ENCODE assay signal across 12 mouse cellular contexts in genomic region chr2:59824289-59824688, GRCm38 (mm10). TPM values are rescaled to one million over a fixed set of nuclear protein-coding genes. Genes with fewer than 3 reads are reported as not detected.
DNase-seq lines count a peak whose midpoint lies in the region; ATAC-seq and TF ChIP-seq lines count a peak whose summit lies in the region.
"Had no signal": no experiment of that assay in that cellular context is flagged by ENCODE, and none has a peak within 500 bp of the region (broad histone marks: within the 10 kb centered on the region; RNA-seq: fewer than 3 reads in every experiment).

No protein-coding gene starts in this region.

- WGBS in hindbrain, postnatal 0 days: 67% methylated on average over 8 of the region's 8 CpGs
- 64% methylated on average over 8 of the region's 8 CpGs for WGBS in hindbrain, embryonic 12.5 days
- 72% methylated on average over 8 of the region's 8 CpGs for WGBS in stomach, embryonic 16.5 days
- 80% methylated on average over 8 of the region's 8 CpGs for WGBS in forebrain, embryonic 16.5 days

- no peaks in the 10 kb centered on the region; the same call in 1 of the 2 replicates for H3K36me3 ChIP-seq in hindbrain, postnatal 0 days (ENCODE audit: insufficient read depth, low read length)
- no peaks in the 10 kb centered on the region for H3K36me3 ChIP-seq in hindbrain, embryonic 12.5 days
- peaks cover 7% of the 10 kb centered on the region for H3K36me3 ChIP-seq in stomach, embryonic 16.5 days (ENCODE audit: control insufficient read depth, insufficient read depth, low read length)
- H3K36me3 ChIP-seq in forebrain, embryonic 16.5 days (ENCODE audit: control insufficient read depth, insufficient read depth): no peaks in the 10 kb centered on the region
- H3K36me3 ChIP-seq: neural tube, embryonic 15.5 days had no signal

- H3K4me3 ChIP-seq in hindbrain, postnatal 0 days (ENCODE audit: low read length): no peak overlapping the region
- H3K4me3 ChIP-seq in hindbrain, embryonic 12.5 days: no peak overlapping the region
- peak overlapping the region; percentile 30; the same call in 1 of the 2 replicates for H3K4me3 ChIP-seq in gastrocnemius, adult 2 months
- H3K4me3 ChIP-seq in stomach, embryonic 16.5 days (replicated peaks; ENCODE audit: low read length): no peak overlapping the region
- H3K4me3 ChIP-seq in forebrain, embryonic 16.5 days (replicated peaks; ENCODE audit: low read length): no peak overlapping the region
- H3K4me3 ChIP-seq: neural tube, embryonic 15.5 days had no signal

- intact Hi-C loops in gastrocnemius, adult 2 months (cut with DNase I): no loop called here
- intact Hi-C loops in heart, postnatal 25 days (cut with DNase I): no loop called here

- DNase-seq in hindbrain, postnatal 0 days (ENCODE audit: low spot score): no peak
- DNase-seq in gastrocnemius, adult 2 months: peak; percentile 63
- peak; percentile 50 for DNase-seq in heart, postnatal 25 days (ENCODE audit: low spot score)
- no peak for DNase-seq in thymus, postnatal 36 days
- DNase-seq: adrenal gland, adult 8-10 months; embryo, embryonic 11 days had no signal

- H3K4me2 ChIP-seq in hindbrain, postnatal 0 days (ENCODE audit: low read depth, low read length): no peak overlapping the region
- H3K4me2 ChIP-seq in hindbrain, embryonic 12.5 days (replicated peaks): no peak overlapping the region
- H3K4me2 ChIP-seq in stomach, embryonic 16.5 days (ENCODE audit: low read depth, low read length): no peak overlapping the region
- H3K4me2 ChIP-seq in forebrain, embryonic 16.5 days (ENCODE audit: low read length): no peak overlapping the region
- H3K4me2 ChIP-seq: neural tube, embryonic 15.5 days had no signal

- no peaks in the 10 kb centered on the region for H3K27me3 ChIP-seq in hindbrain, postnatal 0 days (ENCODE audit: insufficient read depth, low read length)
- H3K27me3 ChIP-seq in hindbrain, embryonic 12.5 days: no peaks in the 10 kb centered on the region
- no peaks in the 10 kb centered on the region for H3K27me3 ChIP-seq in stomach, embryonic 16.5 days (ENCODE audit: control insufficient read depth, insufficient read depth, low read length)
- no peaks in the 10 kb centered on the region for H3K27me3 ChIP-seq in forebrain, embryonic 16.5 days (replicated peaks; ENCODE audit: control insufficient read depth, insufficient read depth, low read length)
- H3K27me3 ChIP-seq: CH12.LX; neural tube, embryonic 15.5 days had no signal

- no peaks in the 10 kb centered on the region for H3K9me3 ChIP-seq in hindbrain, postnatal 0 days (ENCODE audit: low read length)
- no peaks in the 10 kb centered on the region for H3K9me3 ChIP-seq in hindbrain, embryonic 12.5 days (replicated peaks)
- no peaks in the 10 kb centered on the region for H3K9me3 ChIP-seq in stomach, embryonic 16.5 days (replicated peaks; ENCODE audit: control insufficient read depth, low read length)
- no peaks in the 10 kb centered on the region for H3K9me3 ChIP-seq in forebrain, embryonic 16.5 days (ENCODE audit: control insufficient read depth, low read length)
- H3K9me3 ChIP-seq: neural tube, embryonic 15.5 days had no signal

- no peak for TF ChIP-seq CTCF in hindbrain, postnatal 0 days (IDR thresholded peaks at IDR 0.05; ENCODE audit: low read depth)
- TF ChIP-seq CTCF in gastrocnemius, adult 2 months (IDR thresholded peaks at IDR 0.05): no peak

- H3K27ac ChIP-seq in hindbrain, postnatal 0 days: no peak overlapping the region
- H3K27ac ChIP-seq in hindbrain, embryonic 12.5 days: no peak overlapping the region
- peak overlapping the region; percentile 56 for H3K27ac ChIP-seq in gastrocnemius, adult 2 months
- no peak overlapping the region for H3K27ac ChIP-seq in stomach, embryonic 16.5 days (ENCODE audit: low read length)
- no peak overlapping the region for H3K27ac ChIP-seq in forebrain, embryonic 16.5 days (ENCODE audit: low read length)
- H3K27ac ChIP-seq: neural tube, embryonic 15.5 days had no signal

- peak; percentile 44 for ATAC-seq in hindbrain, postnatal 0 days
- no peak for ATAC-seq in hindbrain, embryonic 12.5 days (ENCODE audit: low FRiP score)
- peak; percentile 39; the same call in 1 of the 2 replicates for ATAC-seq in stomach, embryonic 16.5 days (ENCODE audit: insufficient read depth, low FRiP score)
- no peak for ATAC-seq in megakaryocyte-erythroid progenitor cell, adult 5-6 weeks (replicated peaks; ENCODE audit: low FRiP score, low TSS enrichment, poor library complexity, severe bottlenecking)
- no peak for ATAC-seq in forebrain, embryonic 16.5 days

- no peak overlapping the region for H3K9ac ChIP-seq in hindbrain, postnatal 0 days (replicated peaks; ENCODE audit: low read length)
- H3K9ac ChIP-seq in hindbrain, embryonic 12.5 days: no peak overlapping the region
- H3K9ac ChIP-seq in stomach, embryonic 16.5 days (ENCODE audit: low read length): no peak overlapping the region
- H3K9ac ChIP-seq in forebrain, embryonic 16.5 days (replicated peaks; ENCODE audit: low read depth, low read length): no peak overlapping the region
- H3K9ac ChIP-seq: neural tube, embryonic 15.5 days had no signal

- H3K4me1 ChIP-seq in hindbrain, postnatal 0 days (ENCODE audit: insufficient read depth, low read length): no peaks in the 10 kb centered on the region
- H3K4me1 ChIP-seq in hindbrain, embryonic 12.5 days: peaks cover 12% of the 10 kb centered on the region
- H3K4me1 ChIP-seq in stomach, embryonic 16.5 days (ENCODE audit: control insufficient read depth, insufficient read depth, low read length): peaks cover 14% of the 10 kb centered on the region; the same call in 1 of the 2 replicates
- H3K4me1 ChIP-seq in forebrain, embryonic 16.5 days (replicated peaks; ENCODE audit: control insufficient read depth, insufficient read depth, low read length): peaks cover 14% of the 10 kb centered on the region

RNA-seq across cellular contexts. Expression of gene Wdsub1, which starts 58.1 kb away (rescaled TPM):
- 38.4 and 84.9 TPM in 2 replicates for total RNA-seq in hindbrain, postnatal 0 days (2014; rRNA removed)
- 23.0 and 24.1 TPM in 2 replicates for polyA plus RNA-seq in hindbrain, postnatal 0 days (2015; fragmentation: Nextera tagmentation; extraction: Ambion mirVana)
- 17.4 and 21.7 TPM in 2 replicates for polyA plus RNA-seq in hindbrain, embryonic 12.5 days (2016; fragmentation: Nextera tagmentation; extraction: Ambion mirVana)
- total RNA-seq in gastrocnemius, adult 2 months (2021): 10 to 100 TPM; 12.0 to 18.4 TPM
- total RNA-seq in heart, postnatal 25 days (2021): 10 to 100 TPM; 21.3 to 21.5 TPM
- polyA plus RNA-seq in stomach, embryonic 16.5 days (2015; fragmentation: Nextera tagmentation; extraction: Ambion mirVana): 34.7 and 34.8 TPM in 2 replicates
- total RNA-seq in megakaryocyte-erythroid progenitor cell, adult 5-6 weeks (2014; fragmentation: Nextera tagmentation): 21.0 and 68.0 TPM in 2 replicates
- 42.3 and 48.3 TPM in 2 replicates for total RNA-seq in megakaryocyte-erythroid progenitor cell, adult 5-6 weeks (2017)
- polyA plus RNA-seq in forebrain, embryonic 16.5 days (2015; fragmentation: Nextera tagmentation; extraction: Ambion mirVana): 8.9 and 14.0 TPM in 2 replicates

Comparison
In these comparisons a context has a peak if more than half of its experiments do, and no peak if none do; other contexts are left out.
1. ATAC-seq: peak in hindbrain, postnatal 0 days (single experiment) and stomach, embryonic 16.5 days (single experiment); none in hindbrain, embryonic 12.5 days (single experiment), megakaryocyte-erythroid progenitor cell, adult 5-6 weeks (single experiment) and forebrain, embryonic 16.5 days (single experiment).
2. DNase-seq: peak in gastrocnemius, adult 2 months (single experiment) and heart, postnatal 25 days (single experiment); none in hindbrain, postnatal 0 days (single experiment) and thymus, postnatal 36 days (0 of 2).